Mouse (Mus musculus): Measurements from ENCODE around the gene Cpe. TPM values are rescaled to one million over a fixed set of nuclear protein-coding genes. Genes with fewer than 3 reads are reported as not detected.

Cpe gene
- polyA plus RNA-seq, 1 experiment from 2014 or later = 15.3 TPM

GRCm38 (mm10) chr8:64575001-64575400, 117.9 kb downstream of the Cpe start:
- no peak for DNase-seq (ENCODE audit: low spot score)

- DNase-seq (ENCODE audit: low spot score) = peak; percentile 20
Measured at GRCm38 (mm10) chr8:64548054-64548850, 144.6 kb downstream of the Cpe start.

- DNase-seq (ENCODE audit: low spot score) = no peak
Measured at GRCm38 (mm10) chr8:64543441-64543840, 149.4 kb downstream of the Cpe start.

Other genes with a start within 250 kb of the Cpe start
- 58.5 and 62.0 TPM in 2 replicates for gene Msmo1, start 40.7 kb upstream of the Cpe start, polyA plus RNA-seq (2015; fragmentation: Nextera tagmentation; extraction: Ambion mirVana)
- 8.1 and 8.4 TPM in 2 replicates for gene Klhl2, start 157.0 kb upstream of the Cpe start, polyA plus RNA-seq (2015; fragmentation: Nextera tagmentation; extraction: Ambion mirVana)